Mouse (Mus musculus) lung, postnatal 10 days (tissue): Measurements from ENCODE around the gene Vmn1r192.
"Not testable (repeated sequence)": the region's sequence is repeated elsewhere in the genome, so short reads cannot be mapped to it uniquely, and the experiment has no call there.

ENCODE experiments used
- DNase-seq: peaks from one replicate; pipeline ENCODE4 v3.0.0; 2021

Vmn1r192 gene

DNA sequence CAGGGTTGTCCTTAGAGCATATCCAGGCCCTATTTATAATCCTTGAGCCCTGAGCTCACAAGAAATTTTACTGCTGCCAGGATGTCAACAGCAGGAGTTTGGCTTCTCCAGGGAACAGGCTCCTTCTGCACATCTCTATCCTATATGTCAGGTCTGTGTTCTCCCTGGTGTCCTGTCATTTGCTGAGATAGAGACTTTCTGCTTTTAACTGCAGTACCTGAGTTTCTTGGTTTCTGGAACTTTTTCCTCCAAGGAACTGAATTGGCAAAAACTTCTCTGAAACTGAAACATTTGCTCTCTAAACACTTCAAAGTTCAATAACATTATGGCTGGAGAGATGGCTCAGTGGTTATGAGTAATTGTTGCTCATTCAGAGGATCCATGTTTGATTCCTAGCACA, at the start of gene Vmn1r192:
Gene Vmn1r192 (minus strand): TSS at position 101 of the 400 bp plus-strand sequence.
- DNase-seq, result no peak

GRCm38 (mm10) chr13:22223060-22223459, 32.1 kb upstream of the Vmn1r192 start, which contains the start of gene Vmn1r193:
Gene Vmn1r193 (minus strand): TSS chr13:22223160.
- DNase-seq, result not testable (repeated sequence)

DNA sequence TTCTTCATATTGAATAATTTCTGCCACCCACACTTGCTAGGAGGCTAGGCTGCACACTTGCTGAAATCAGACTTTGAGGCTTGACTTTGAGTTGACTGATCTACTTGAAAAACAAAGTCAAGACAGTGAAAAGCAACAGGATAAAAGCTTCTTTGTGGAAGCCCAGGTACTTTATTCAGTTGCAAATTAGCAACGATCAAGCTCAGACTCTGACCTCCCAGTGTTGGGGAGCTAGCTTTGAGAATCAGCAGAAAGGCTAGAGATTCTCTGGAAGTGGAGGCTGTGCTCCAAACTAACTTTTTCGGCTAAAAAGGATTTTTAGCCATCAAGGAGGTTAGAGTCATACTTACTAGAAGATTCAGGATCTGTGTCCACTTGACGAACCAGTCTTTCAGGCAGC, 1.8 kb upstream of the Vmn1r192 start:
- not testable (repeated sequence) for DNase-seq

GRCm38 (mm10) chr13:22190385-22190784, 556 bp downstream of the Vmn1r192 start:
- no peak for DNase-seq

- no peak for DNase-seq
Observed at GRCm38 (mm10) chr13:22189313-22189712, 1.6 kb downstream of the Vmn1r192 start.

- DNase-seq, result no peak
Observed at GRCm38 (mm10) chr13:22183869-22184268, 7.1 kb downstream of the Vmn1r192 start, which contains the start of gene Vmn1r191. Gene Vmn1r191 (minus strand): TSS chr13:22183969.

DNA sequence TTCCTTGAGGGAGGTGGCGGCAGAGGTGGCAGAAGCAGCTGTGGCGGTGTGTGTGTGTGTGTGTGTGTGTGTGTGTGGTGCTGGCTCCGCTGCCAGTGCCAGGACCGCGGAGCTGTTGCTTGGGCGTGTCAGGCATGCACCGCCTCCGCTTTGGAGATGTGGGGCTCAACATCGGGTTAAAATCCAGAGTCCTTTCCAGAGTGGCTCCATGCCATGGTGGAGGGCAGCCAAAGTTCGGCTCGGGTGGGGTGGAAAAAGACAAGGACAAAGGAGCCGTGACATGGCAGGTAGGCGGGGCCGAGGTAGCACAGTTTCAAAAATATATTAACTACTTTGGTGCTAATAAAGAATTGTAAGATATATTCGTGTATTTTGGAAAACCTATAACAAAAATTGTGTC, 22.5 kb downstream of the Vmn1r192 start:
- DNase-seq, result no peak

DNA sequence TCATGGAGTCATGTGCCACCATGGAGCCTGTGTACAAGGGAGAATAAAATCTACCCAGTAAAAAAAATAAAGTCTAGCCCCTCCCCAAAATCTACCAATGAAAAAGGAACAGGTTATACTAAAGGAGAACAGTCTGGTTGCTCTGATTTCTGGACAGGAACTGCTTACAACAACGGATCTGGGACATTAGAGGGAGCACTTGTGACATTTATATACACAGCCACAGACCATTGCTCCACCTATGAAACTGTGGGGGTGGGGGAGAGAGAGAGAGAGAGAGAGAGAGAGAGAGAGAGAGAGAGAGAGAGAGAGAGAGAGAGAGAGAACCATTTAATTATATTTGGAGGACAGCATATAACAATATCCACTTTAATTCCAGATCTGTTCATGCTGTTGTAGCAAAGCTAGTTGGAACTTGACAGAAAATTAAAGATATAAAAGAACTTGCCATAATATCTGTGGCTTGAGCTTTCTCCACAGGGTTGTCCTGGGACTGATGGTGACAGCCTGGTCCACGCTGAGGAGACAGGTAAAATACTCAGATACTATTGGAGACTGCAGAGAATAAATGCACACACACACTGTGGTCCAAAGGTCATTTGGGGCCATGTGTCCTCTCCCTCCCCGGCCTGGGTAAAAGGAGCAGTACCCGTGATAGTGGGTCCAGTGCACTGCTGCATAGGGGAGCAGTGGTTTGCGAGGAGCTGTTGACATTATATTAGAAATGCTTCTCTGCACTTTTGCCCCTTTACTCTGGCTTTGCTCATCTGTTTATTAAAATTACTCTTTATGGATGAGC, 54.2 kb downstream of the Vmn1r192 start:
- DNase-seq, result not testable (repeated sequence)
